Mouse (Mus musculus): ENCODE measurements around the gene Gm21586. TPM values are rescaled to one million over a fixed set of nuclear protein-coding genes. Genes with fewer than 3 reads are reported as not detected.

Gene Gm21586
- not detected in 2 replicates for polyA plus RNA-seq (2012; rRNA removed; ENCODE audit: low replicate concordance)

DNA sequence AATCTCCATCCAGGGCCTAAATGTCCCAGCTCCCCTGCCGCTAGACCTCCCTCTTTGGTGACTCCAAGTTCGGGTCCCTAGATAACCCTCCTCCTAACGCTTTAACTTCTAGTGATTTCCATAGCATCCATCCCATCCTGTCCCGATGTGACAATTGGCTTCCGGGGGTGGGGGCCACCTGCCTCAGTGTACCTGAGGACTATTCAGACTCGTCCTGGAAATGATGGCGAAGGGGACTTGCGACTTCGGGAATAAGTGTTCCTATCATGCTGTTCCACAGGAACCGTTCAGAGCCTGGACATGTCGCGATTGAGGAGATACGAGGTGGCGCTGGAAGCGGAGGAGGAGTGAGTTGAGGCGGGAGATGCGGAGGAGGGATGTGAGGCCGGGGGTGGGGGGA lies at the start of gene Gm21586:
TSS of gene Gm21586 (plus strand) at position 301 of the 400 bp plus-strand sequence.

DNA sequence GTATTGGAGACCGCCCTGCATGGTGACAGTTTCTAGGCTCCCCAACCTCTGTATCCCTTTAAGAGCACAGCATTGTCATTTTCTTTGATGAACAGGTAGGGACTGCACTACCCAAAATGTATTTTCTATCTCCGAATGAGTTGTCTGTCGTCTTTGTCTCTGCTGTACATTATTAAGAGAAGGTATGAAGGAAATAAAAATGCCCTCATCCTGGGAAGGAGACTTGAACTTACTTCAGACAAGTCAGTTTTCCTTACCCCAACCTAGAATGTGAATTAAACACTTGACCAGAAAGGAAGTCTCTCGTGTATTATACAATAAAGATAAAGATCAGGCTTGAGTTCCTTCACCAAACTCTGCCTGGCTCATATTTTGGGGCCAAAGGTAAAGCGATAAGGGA lies 27.3 kb downstream of the Gm21586 start, which contains the start of gene Gm2163:
TSS of gene Gm2163 (plus strand) at position 301 of the 400 bp plus-strand sequence.

Other genes starting within 250 kb of the Gm21586 start
- gene Gm10600, start 198.7 kb upstream of the Gm21586 start, polyA plus RNA-seq (2012; rRNA removed; ENCODE audit: low replicate concordance) = not detected in 2 replicates
- gene Ccl21b, start 183.6 kb upstream of the Gm21586 start, polyA plus RNA-seq (2012; rRNA removed; ENCODE audit: low replicate concordance) = 1.6 TPM in 1 of 2 replicates, not detected in the other
- not detected in 2 replicates for gene Gm21953, start 145.1 kb upstream of the Gm21586 start, polyA plus RNA-seq (2012; rRNA removed; ENCODE audit: low replicate concordance)
- 0.17 and 0.39 TPM in 2 replicates for gene Fam205a3, start 121.0 kb upstream of the Gm21586 start, polyA plus RNA-seq (2012; rRNA removed; ENCODE audit: low replicate concordance)
- gene Gm2163, start 27.4 kb downstream of the Gm21586 start, polyA plus RNA-seq (2012; rRNA removed; ENCODE audit: low replicate concordance) = 0.04 and 0.08 TPM in 2 replicates
- 0.17 and 0.39 TPM in 2 replicates for gene Fam205a2, start 88.8 kb downstream of the Gm21586 start, polyA plus RNA-seq (2012; rRNA removed; ENCODE audit: low replicate concordance)
- gene Gm10591, start 172.8 kb downstream of the Gm21586 start, polyA plus RNA-seq (2012; rRNA removed; ENCODE audit: low replicate concordance) = 1.6 TPM in 1 of 2 replicates, not detected in the other
- gene Gm2564, start 190.3 kb downstream of the Gm21586 start, polyA plus RNA-seq (2012; rRNA removed; ENCODE audit: low replicate concordance) = 1.3 and 1.9 TPM in 2 replicates
- not detected in 2 replicates for gene Ccl27b, start 215.9 kb downstream of the Gm21586 start, polyA plus RNA-seq (2012; rRNA removed; ENCODE audit: low replicate concordance)
- 0.24 and 0.41 TPM in 2 replicates for gene Il11ra2, start 222.5 kb downstream of the Gm21586 start, polyA plus RNA-seq (2012; rRNA removed; ENCODE audit: low replicate concordance)